Mouse (Mus musculus): ENCODE measurements at regions not wholly inside any gene's neighbourhood (a gene's known extent, or its start where the extent isn't known, plus 50 kb on each side); places are given as distances from the start of the nearest gene placed in this dataset. TPM values are rescaled to one million over a fixed set of nuclear protein-coding genes. Genes with fewer than 3 reads are reported as not detected.

- Histone ChIP-seq H3K4me3 (no peak overlapping the region), H3K27ac (no peak overlapping the region)
- DNase-seq: no peak
- no peak for TF ChIP-seq CTCF (IDR thresholded peaks at IDR 0.05)
- intact Hi-C loops (cut with DNase I): no loop called here
Measured at GRCm38 (mm10) chr6:73334995-73335394, 86.8 kb downstream of the Suclg1 start.

DNA sequence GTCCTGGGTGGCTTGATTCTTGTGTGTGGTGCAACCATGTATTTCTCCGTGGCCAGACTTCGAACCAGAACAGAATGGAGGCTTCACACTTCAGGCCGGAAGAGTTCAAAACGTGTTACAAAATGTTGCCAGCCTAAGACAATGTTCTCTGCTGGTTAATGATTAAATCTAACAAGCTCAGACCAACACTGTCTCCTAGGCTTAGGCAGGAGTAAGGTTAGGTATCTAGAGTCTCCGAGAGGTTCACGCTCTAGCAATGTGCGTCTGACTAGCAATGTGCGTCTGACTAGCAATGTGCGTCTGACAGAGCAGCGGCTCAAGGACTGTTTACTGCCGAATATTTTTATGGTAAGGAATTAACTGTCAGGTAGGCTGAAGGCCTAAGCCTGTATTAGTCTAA, 81.5 kb downstream of the Suclg1 start:
- DNase-seq: no peak
- Histone ChIP-seq H3K27ac (no peak overlapping the region), H3K4me3 (no peak overlapping the region)
- no peak for TF ChIP-seq CTCF (IDR thresholded peaks at IDR 0.05)
- intact Hi-C loops (cut with DNase I): no loop called here

Small RNA genes lying in the stretch of these regions (microRNA-seq; reads per million reads assigned to microRNA genes)
- not detected for gene Gm24370
